Mouse (Mus musculus): ENCODE measurements around the gene Smyd3.

DNA sequence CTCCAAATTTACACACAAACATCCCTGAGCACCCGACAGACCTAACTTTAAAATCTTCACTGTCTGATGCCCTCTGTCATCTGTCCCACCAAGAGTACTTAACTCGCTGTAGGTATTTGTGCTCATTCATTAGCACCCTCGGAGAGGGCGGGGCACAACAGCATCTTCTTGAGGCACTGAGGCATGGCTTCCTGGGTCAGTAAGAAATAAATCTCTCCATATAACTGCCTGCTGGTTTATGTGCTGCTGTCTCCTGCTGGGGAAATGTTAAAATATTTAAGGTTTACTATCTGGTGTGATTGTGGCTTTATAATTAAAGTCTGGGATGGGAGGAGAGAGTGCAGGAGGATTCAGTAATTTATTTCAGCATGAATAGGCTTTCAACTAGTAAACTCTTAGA is 320.7 kb downstream of the Smyd3 start:
- TF ChIP-seq CTCF (IDR thresholded peaks at IDR 0.05; ENCODE audit: control insufficient read depth, insufficient read depth, insufficient read length) (no peak), MYOG (IDR thresholded peaks at IDR 0.05; ENCODE audit: control insufficient read depth, extremely low read depth, insufficient read length) (no peak), USF1 (IDR thresholded peaks at IDR 0.05; ENCODE audit: low read depth) (no peak), CEBPB (IDR thresholded peaks at IDR 0.05; ENCODE audit: low read depth) (no peak), MAX (IDR thresholded peaks at IDR 0.05) (no peak), MYOD1 (IDR thresholded peaks at IDR 0.05; ENCODE audit: control insufficient read depth, insufficient read length, low read depth) (no peak)

All from C2C12 (cell line).